In genomic region chr11:85482737-85483467, GRCm38 (mm10) we compare ENCODE assay signal across 9 mouse cellular contexts.
DNase-seq lines count a peak whose midpoint lies in the region; TF ChIP-seq lines count a peak whose summit lies in the region.
"Had no signal": no experiment of that assay in that cellular context is flagged by ENCODE, and none has a peak within 500 bp of the region (broad histone marks: within the 10 kb centered on the region; RNA-seq: fewer than 3 reads in every experiment).

No protein-coding gene starts in this region.

- TF ChIP-seq POLR2A in cerebellum, adult 2 months (IDR thresholded peaks at IDR 0.05; ENCODE audit: borderline replicate concordance, insufficient read depth, low read length), result no peak
- no peak for TF ChIP-seq POLR2A in lung, adult 2 months (IDR thresholded peaks at IDR 0.05; ENCODE audit: borderline replicate concordance, extremely low read depth, low read depth, low read length)

- H3K27ac ChIP-seq in cerebellum, adult 2 months (ENCODE audit: insufficient read depth, low read length), result no peak overlapping the region
- H3K27ac ChIP-seq: heart, embryonic 15.5 days had no signal

- H3K27me3 ChIP-seq in cerebellum, adult 2 months (ENCODE audit: control insufficient read depth, insufficient read depth, low read length), result no peaks in the 10 kb centered on the region
- H3K27me3 ChIP-seq: heart, embryonic 15.5 days had no signal

- DNase-seq in cerebellum, adult 2 months, result no peak
- DNase-seq in cerebellum, adult 9-11 months, result no peak
- no peak for DNase-seq in lung, adult 2 months
- no peak for DNase-seq in lung, postnatal 25 days (ENCODE audit: low spot score)
- peak; percentile 25 for DNase-seq in embryo, embryonic 9.5 days (ENCODE audit: extremely low spot score)
- DNase-seq in spleen, postnatal 36 days (ENCODE audit: low spot score in 2 of 2), result peak; percentile 2 to 4
- DNase-seq in layer of hippocampus, adult 8-10 months (ENCODE audit: low spot score in 2 of 2), result no peak
- DNase-seq in gastrocnemius, postnatal 36 days, result no peak

- no peaks in the 10 kb centered on the region for H3K4me1 ChIP-seq in cerebellum, adult 2 months (ENCODE audit: control insufficient read depth, insufficient read depth, low read length)
- H3K4me1 ChIP-seq in lung, adult 2 months (ENCODE audit: control insufficient read depth, insufficient read depth, low read length), result no peaks in the 10 kb centered on the region
- H3K4me1 ChIP-seq: heart, embryonic 15.5 days had no signal

- intact Hi-C loops in gastrocnemius, postnatal 36 days (cut with DNase I), result no loop called here

- WGBS in cerebellum, adult 2 months, result 80% methylated on average over 6 of the region's 6 CpGs
- WGBS in lung, adult 2 months, result 89% methylated on average over 6 of the region's 6 CpGs

- peak; percentile 35; the same call in 1 of the 2 replicates for TF ChIP-seq CTCF in cerebellum, adult 2 months (IDR thresholded peaks at IDR 0.05; ENCODE audit: borderline replicate concordance, insufficient read depth, low read depth, low read length)
- peak; percentile 47; the same call in 1 of the 2 replicates for TF ChIP-seq CTCF in lung, adult 2 months (IDR thresholded peaks at IDR 0.05; ENCODE audit: insufficient read depth, low read length)

- H3K4me3 ChIP-seq in cerebellum, adult 2 months (replicated peaks; ENCODE audit: insufficient read depth, low read depth, low read length), result no peak overlapping the region
- no peak overlapping the region for H3K4me3 ChIP-seq in lung, adult 2 months (replicated peaks; ENCODE audit: extremely low read depth, low read depth, low read length)
- H3K4me3 ChIP-seq: heart, embryonic 15.5 days had no signal

Comparison
In these comparisons a context has a peak if more than half of its experiments do, and no peak if none do; other contexts are left out.
1. DNase-seq: peak in embryo, embryonic 9.5 days (single experiment) and spleen, postnatal 36 days (2 of 2); none in cerebellum, adult 2 months (0 of 2), cerebellum, adult 9-11 months (single experiment), lung, adult 2 months (single experiment), lung, postnatal 25 days (single experiment), layer of hippocampus, adult 8-10 months (0 of 2) and gastrocnemius, postnatal 36 days (0 of 2).